Mouse (Mus musculus): ENCODE results near the gene Gm4924.

Gm4924 gene

DNA sequence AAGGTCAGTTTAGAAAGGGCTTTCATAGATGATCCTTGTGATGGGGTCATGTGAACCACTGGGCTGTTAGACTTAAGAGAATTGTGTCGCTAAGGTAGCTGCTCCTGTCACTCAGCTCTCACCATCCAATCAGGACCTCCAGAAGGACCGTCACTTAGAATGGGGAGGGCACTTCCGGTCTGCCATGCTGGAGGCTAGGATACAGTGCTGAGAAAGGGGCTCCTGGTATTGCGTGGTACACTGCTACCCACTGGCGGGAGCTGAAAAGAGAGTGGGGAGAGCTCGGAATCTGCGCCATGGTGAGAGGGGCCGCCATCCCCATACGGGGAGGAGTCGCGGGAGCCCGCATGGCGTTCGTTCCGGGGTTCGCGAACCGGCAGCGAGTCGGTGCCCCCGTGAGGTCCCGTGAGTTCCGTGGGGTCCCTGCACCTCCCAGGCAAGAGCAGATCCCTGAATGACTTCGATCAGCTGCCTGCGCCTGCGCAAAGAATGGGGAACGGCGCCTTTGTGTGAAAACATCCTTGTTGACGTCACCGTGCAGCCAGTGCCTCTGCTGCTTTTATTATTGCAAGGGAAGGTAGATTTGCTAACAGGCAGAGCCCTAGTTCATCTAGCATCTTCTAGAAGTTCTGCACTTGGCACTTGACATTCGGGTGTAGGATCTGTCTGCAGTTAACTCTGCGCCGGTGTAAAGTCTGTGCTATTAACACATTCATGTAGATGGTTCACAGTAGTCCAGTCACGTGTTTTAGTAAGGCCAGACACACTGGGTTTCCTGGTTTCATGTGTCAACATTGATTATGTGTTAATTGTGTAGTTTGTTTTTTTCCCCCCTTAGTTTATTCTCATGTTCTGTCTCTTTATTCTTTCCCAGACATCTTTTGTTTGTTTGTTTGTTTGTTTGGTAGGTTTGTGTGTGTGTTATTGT is at the start of gene Gm4924:
Gene Gm4924, plus strand, starts transcription at position 173 of the 928 bp plus-strand sequence.
- DNase-seq (ENCODE audit: low spot score): peak; percentile 73

DNA sequence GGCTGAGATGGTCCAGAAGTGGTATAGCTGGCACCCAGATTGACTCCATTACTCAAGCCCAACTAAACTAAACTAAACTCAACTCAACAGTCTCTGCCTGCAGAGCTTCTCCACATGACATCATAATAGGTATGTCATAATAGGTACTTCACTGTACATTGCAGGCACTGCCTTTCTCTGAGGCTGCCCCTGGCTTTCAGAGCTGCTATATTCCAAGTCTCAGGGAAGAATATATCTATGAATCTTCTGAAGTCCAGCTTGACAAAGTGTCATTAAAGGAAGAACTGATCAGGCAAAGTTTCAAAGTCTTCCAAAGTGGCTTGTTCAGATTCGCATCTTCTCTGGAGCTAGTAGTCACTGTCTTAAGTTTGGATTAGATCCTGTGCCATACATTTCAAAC is 37.6 kb upstream of the Gm4924 start, which contains the start of gene 4932415D10Rik:
Gene 4932415D10Rik, minus strand, starts transcription at position 101 of the 400 bp plus-strand sequence.
- no peak for DNase-seq (ENCODE audit: low spot score)

DNA sequence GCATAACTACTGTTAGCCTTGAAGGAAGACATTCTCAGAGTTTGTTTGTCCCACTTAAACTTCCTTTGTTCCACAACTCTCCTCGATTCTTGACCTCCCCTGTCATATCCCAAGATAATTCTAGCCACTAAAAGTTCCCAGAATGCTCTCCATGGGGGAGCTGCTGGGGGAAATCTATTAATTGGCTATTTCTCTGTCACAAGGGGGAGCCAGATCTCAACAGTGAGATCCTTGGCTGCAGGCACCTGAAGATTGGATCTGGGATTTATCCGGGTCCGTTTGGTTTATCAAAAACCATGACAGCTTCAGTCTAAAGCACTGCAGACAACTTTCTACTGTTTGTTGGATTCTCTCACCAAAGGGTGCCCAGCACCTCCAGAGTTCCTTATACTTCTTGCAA is 33.9 kb upstream of the Gm4924 start:
- no peak for DNase-seq (ENCODE audit: low spot score)

DNA sequence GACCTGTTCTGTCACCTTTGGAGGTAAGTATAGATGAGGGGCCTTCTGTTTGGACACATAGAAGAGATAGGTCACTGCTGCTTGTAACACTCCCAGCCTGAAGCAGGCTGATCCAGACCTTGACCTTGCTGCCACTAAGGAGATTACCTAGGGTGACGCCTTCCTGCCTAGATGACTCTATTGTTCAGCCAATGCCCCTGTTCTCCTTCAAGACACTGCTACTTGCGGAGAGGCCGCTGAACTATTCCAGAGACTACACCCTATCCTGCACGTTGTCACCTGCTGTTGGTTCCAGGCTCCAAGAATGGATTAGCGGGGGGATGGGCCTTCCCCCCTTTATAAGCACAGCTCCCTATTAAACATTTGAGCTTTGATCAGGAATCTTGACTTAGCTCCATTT is 24.2 kb upstream of the Gm4924 start:
- no peak for DNase-seq (ENCODE audit: low spot score)

DNA sequence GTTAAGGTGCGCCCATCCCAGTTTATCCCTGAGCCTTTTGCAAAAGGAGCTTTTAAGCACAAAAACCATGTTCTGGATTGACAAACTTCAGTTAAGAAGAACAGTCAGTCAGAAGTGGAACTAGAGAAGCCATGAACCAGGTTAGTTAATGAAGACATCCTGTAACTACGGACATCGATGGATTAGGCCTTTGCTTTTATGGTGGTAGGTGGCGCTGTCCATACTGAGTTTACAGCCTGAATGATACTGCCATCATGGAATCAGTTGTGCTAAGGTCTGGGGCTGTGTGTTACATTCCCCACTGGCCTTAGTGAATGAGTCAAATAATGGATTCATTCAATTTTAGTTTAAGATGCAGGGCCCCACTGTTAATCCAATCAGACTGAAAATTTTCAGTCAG is 1.3 kb downstream of the Gm4924 start:
- DNase-seq (ENCODE audit: low spot score): no peak

DNA sequence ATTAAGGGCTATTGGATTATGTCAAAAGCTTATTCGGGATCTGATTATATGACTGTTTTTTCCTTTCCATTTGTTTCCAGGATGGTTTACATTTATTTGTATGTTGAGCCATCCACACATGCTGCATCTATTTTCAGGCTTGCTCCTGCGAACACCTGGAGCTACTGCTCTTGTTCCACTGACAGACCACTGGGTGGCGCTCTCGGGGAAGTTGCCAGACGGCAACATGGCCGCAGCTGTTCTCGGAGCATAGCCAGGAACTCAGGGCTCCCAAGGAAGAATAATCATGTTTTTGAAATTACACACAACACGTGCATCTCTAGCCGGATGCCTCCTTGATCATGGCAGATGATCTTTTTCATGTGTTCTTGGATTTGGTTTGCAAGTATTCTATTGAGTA is 7.9 kb downstream of the Gm4924 start:
- no peak for DNase-seq (ENCODE audit: low spot score)

DNA sequence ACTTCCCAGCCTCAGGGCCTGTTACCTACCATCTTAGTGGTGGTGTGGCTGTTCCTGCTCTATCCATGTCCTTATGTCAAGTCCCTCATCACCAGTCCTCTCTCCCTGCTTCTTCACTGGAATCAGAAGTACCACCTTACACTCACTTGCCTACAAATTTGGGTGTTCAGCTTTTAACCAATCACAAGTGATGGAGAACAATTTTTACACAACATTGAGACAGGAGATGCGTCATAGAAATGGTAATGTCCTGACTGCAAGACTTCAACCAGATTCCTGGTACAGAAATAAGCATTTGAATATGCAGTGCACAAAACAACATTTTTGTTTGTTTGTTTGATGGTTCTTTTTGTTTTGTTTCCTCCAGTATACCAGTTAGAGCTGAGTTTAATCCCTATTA is 28.9 kb downstream of the Gm4924 start:
- no peak for DNase-seq (ENCODE audit: low spot score)

DNA sequence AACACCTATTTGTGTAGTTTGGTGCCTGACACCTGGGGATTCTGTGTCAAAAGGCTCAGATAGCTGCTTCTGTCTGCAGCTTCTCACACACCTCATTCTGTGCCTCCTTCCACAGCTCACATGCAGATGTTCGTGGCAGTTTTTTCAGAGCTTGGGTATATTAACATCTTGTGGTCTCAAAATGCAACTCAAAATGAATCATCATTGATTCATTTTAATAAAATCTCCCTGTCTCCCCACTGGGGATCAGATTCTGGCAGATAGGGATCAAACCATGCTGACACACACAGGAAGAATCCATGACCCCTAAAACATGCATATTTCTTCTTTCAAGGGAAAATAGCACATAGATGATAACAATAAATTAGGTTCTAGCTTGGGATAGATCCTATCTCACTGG is 55.5 kb downstream of the Gm4924 start:
- DNase-seq (ENCODE audit: low spot score): no peak

DNA sequence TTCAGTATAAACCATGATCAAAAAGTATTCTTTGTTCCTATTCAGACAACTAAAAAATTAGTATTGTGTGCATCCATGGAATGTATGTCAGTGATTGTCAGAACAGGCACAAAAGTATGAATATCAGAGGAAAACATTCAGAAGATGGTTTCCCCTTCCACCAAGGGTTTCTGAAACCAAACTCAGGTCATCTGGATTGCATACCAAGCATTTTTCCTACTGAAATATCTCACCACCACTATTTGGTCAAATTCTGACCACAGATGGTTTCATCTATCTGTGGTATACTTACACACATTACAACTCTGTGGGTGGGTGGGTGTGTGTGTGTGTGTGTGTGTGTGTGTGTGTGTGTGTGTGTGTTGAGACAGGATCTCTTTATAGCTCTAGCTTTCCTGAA is 69.6 kb downstream of the Gm4924 start:
- DNase-seq (ENCODE audit: low spot score): no peak
